In genomic region chr1:144177166-144177565, GRCm38 (mm10) we compare ENCODE assay signal across 18 mouse cellular contexts. TPM values are rescaled to one million over a fixed set of nuclear protein-coding genes. Genes with fewer than 3 reads are reported as not detected.
DNase-seq lines count a peak whose midpoint lies in the region; ATAC-seq and TF ChIP-seq lines count a peak whose summit lies in the region.
"Had no signal": no experiment of that assay in that cellular context is flagged by ENCODE, and none has a peak within 500 bp of the region (broad histone marks: within the 10 kb centered on the region; RNA-seq: fewer than 3 reads in every experiment).

Gene Rgs13 (minus strand): TSS chr1:144177372.

- 34% methylated on average over 5 of the region's 5 CpGs for WGBS in hindbrain, embryonic 13.5 days
- 30% methylated on average over 5 of the region's 5 CpGs for WGBS in midbrain, embryonic 12.5 days
- WGBS in neural tube, embryonic 15.5 days, result 39% methylated on average over 5 of the region's 5 CpGs

- no peak within 1 kb of the TSS for H3K27ac ChIP-seq in hindbrain, embryonic 13.5 days
- no peak within 1 kb of the TSS for H3K27ac ChIP-seq in midbrain, embryonic 12.5 days (replicated peaks)
- H3K27ac ChIP-seq in neural tube, embryonic 15.5 days (replicated peaks), result no peak within 1 kb of the TSS
- H3K27ac ChIP-seq: heart, embryonic 15.5 days; liver, embryonic 14.5 days had no signal

- H3K9ac ChIP-seq in hindbrain, embryonic 13.5 days, result no peak within 1 kb of the TSS
- H3K9ac ChIP-seq in midbrain, embryonic 12.5 days (replicated peaks), result no peak within 1 kb of the TSS
- H3K9ac ChIP-seq in neural tube, embryonic 15.5 days (replicated peaks), result no peak within 1 kb of the TSS
- H3K9ac ChIP-seq: heart, embryonic 15.5 days; liver, embryonic 14.5 days had no signal

- H3K27me3 ChIP-seq in G1E (ENCODE audit: insufficient read depth, low read length), result no peaks in the 10 kb centered on the region
- H3K27me3 ChIP-seq in hindbrain, embryonic 13.5 days, result no peaks in the 10 kb centered on the region
- no peaks in the 10 kb centered on the region for H3K27me3 ChIP-seq in midbrain, embryonic 12.5 days
- no peaks in the 10 kb centered on the region for H3K27me3 ChIP-seq in neural tube, embryonic 15.5 days (replicated peaks)
- H3K27me3 ChIP-seq: heart, embryonic 15.5 days had no signal

- 0 out of 2 replicates have a peak within 1 kb of the TSS, but pooled peaks have one; percentile 23 for H3K4me2 ChIP-seq in hindbrain, embryonic 13.5 days
- peak within 1 kb of the TSS; percentile 22; the same call in 1 of the 2 replicates for H3K4me2 ChIP-seq in midbrain, embryonic 12.5 days (replicated peaks)
- H3K4me2 ChIP-seq in neural tube, embryonic 15.5 days, result no peak within 1 kb of the TSS
- H3K4me2 ChIP-seq: heart, embryonic 15.5 days had no signal

- no peaks in the 10 kb centered on the region for H3K9me3 ChIP-seq in G1E (replicated peaks)
- no peaks in the 10 kb centered on the region for H3K9me3 ChIP-seq in hindbrain, embryonic 13.5 days
- no peaks in the 10 kb centered on the region for H3K9me3 ChIP-seq in midbrain, embryonic 12.5 days
- no peaks in the 10 kb centered on the region for H3K9me3 ChIP-seq in neural tube, embryonic 15.5 days (replicated peaks)
- H3K9me3 ChIP-seq: heart, embryonic 15.5 days had no signal

- no peak for TF ChIP-seq CTCF in G1E (IDR thresholded peaks at IDR 0.05; ENCODE audit: low read depth, low read length)

- H3K4me3 ChIP-seq in G1E (ENCODE audit: low read depth, low read length), result peak within 1 kb of the TSS; percentile 33; the same call in 1 of the 2 replicates
- no peak within 1 kb of the TSS for H3K4me3 ChIP-seq in hindbrain, embryonic 13.5 days
- no peak within 1 kb of the TSS for H3K4me3 ChIP-seq in midbrain, embryonic 12.5 days
- H3K4me3 ChIP-seq in neural tube, embryonic 15.5 days (replicated peaks), result no peak within 1 kb of the TSS
- H3K4me3 ChIP-seq: heart, embryonic 15.5 days; myocyte had no signal

- H3K36me3 ChIP-seq in G1E (replicated peaks), result peaks cover 3% of the 10 kb centered on the region
- H3K36me3 ChIP-seq in hindbrain, embryonic 13.5 days, result no peaks in the 10 kb centered on the region
- H3K36me3 ChIP-seq in midbrain, embryonic 12.5 days, result no peaks in the 10 kb centered on the region
- no peaks in the 10 kb centered on the region for H3K36me3 ChIP-seq in neural tube, embryonic 15.5 days
- H3K36me3 ChIP-seq: heart, embryonic 15.5 days had no signal

- ATAC-seq in G1E (ENCODE audit: extremely low read depth, insufficient number of reproducible peaks, low FRiP score, poor library complexity, severe bottlenecking), result peak; percentile 55
- no peak for ATAC-seq in hindbrain, embryonic 13.5 days (ENCODE audit: low FRiP score)
- peak; percentile 53; the same call in 1 of the 2 replicates for ATAC-seq in midbrain, embryonic 12.5 days (ENCODE audit: low FRiP score, low read depth)
- no peak for ATAC-seq in neural tube, embryonic 15.5 days (ENCODE audit: low FRiP score)
- ATAC-seq: intestine, postnatal 0 days had no signal

- peaks cover 22% of the 10 kb centered on the region for H3K4me1 ChIP-seq in G1E (ENCODE audit: insufficient read depth, low read depth, low read length)
- H3K4me1 ChIP-seq in hindbrain, embryonic 13.5 days (replicated peaks), result peaks cover 3% of the 10 kb centered on the region; the same call in 1 of the 2 replicates
- peaks cover 8% of the 10 kb centered on the region for H3K4me1 ChIP-seq in midbrain, embryonic 12.5 days
- H3K4me1 ChIP-seq in neural tube, embryonic 15.5 days, result no peaks in the 10 kb centered on the region
- H3K4me1 ChIP-seq: heart, embryonic 15.5 days had no signal

- DNase-seq in cerebellum, postnatal 10 days, result peak; percentile 16 to 22
- DNase-seq in cerebellum, adult 9-11 months, result no peak
- DNase-seq in G1E (ENCODE audit: low spot score), result no peak
- DNase-seq in thymus, adult 18-20 months, result no peak
- DNase-seq in heart, adult 18-20 months, result no peak
- DNase-seq: adrenal gland, postnatal 36 days; cerebellum, adult 11 months; gastrocnemius, postnatal 36 days; kidney, postnatal 36 days; lung, postnatal 14 days had no signal

RNA-seq across cellular contexts. Expression of gene Rgs13, which starts in this region (rescaled TPM):
- total RNA-seq in G1E (2014; fragmentation: Nextera tagmentation) (5.0 and 6.6 TPM in 2 replicates), G1E (2017) (20.4 and 21.9 TPM in 2 replicates)
- 0.14 and 0.30 TPM in 2 replicates for polyA plus RNA-seq in G1E (2012)
- polyA plus RNA-seq in hindbrain, embryonic 13.5 days (2015; fragmentation: Nextera tagmentation; extraction: Ambion mirVana), result 0.77 and 0.94 TPM in 2 replicates
- polyA plus RNA-seq in midbrain, embryonic 12.5 days (2016; fragmentation: Nextera tagmentation; extraction: Ambion mirVana), result 2.3 and 6.2 TPM in 2 replicates
- total RNA-seq in heart, adult 18-20 months (2021), result not detected
- polyA plus RNA-seq in neural tube, embryonic 15.5 days (2015; fragmentation: Nextera tagmentation; extraction: Ambion mirVana), result 0.17 and 0.27 TPM in 2 replicates
- total RNA-seq: adrenal gland, postnatal 36 days; gastrocnemius, postnatal 36 days had no signal
- polyA plus RNA-seq: liver, embryonic 14.5 days; myocyte; testis, adult 2 months had no signal

Comparison
In these comparisons a context has a peak if more than half of its experiments do, and no peak if none do; other contexts are left out.
1. RNA of gene Rgs13 (total RNA-seq): 5.0 to 21.9 TPM in G1E; not detected in heart, adult 18-20 months; every median in the first group is over 4 times any median in the second.
2. DNase-seq: peak in cerebellum, postnatal 10 days (2 of 2); none in cerebellum, adult 9-11 months (single experiment), G1E (single experiment), thymus, adult 18-20 months (0 of 2) and heart, adult 18-20 months (0 of 2).
3. ATAC-seq: peak in G1E (single experiment) and midbrain, embryonic 12.5 days (single experiment); none in hindbrain, embryonic 13.5 days (single experiment) and neural tube, embryonic 15.5 days (single experiment).